Mouse (Mus musculus) bone marrow macrophage, adult 2 months (primary cell): Measurements from ENCODE around the gene Bub1b.

Experiments used
- CTCF ChIP-seq: IDR thresholded peaks from 2 replicates; pipeline ENCODE4 v1.5.1; 2012; ENCODE audit warnings: low read depth, mild to moderate bottlenecking, low read length, moderate library complexity
- POLR2A ChIP-seq: IDR thresholded peaks from 2 replicates; pipeline ENCODE4 v1.6.1; 2012; ENCODE audit warnings: mild to moderate bottlenecking, low read depth, low read length, borderline replicate concordance

- TF ChIP-seq CTCF (no peak), POLR2A (no peak)
Observed at GRCm38 (mm10) chr2:118671728-118672127, 73.7 kb downstream of the Bub1b start.
